Mouse (Mus musculus): Measurements from ENCODE around the gene Myt1.
A peak's percentile ranks its signal among the peaks of the same experiment; 100 is the strongest.
"Not testable (repeated sequence)": the region's sequence is repeated elsewhere in the genome, so short reads cannot be mapped to it uniquely, and the experiment has no call there.

The Myt1 gene

DNA sequence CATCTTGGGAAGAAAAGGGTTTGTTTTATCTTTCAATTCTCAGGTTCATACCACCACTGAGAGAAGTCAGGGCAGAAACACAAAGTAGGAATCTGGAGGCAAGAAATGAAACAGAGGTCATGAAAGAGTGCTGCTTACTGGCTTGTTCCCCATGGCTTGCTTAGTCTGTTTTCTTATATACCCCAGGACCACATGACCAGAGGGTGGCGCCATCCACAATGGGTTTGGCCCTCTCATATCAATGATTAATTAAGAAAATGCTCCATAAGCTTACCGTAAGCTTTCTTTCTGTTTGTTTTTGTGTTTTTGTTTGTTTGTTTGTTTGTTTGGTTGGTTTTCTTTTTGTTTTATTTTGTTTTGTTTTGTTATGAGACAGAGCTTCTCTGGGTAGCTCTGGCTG lies 14.6 kb downstream of the Myt1 start:
- DNase-seq (ENCODE audit: low spot score in 2 of 2) = no peak

DNA sequence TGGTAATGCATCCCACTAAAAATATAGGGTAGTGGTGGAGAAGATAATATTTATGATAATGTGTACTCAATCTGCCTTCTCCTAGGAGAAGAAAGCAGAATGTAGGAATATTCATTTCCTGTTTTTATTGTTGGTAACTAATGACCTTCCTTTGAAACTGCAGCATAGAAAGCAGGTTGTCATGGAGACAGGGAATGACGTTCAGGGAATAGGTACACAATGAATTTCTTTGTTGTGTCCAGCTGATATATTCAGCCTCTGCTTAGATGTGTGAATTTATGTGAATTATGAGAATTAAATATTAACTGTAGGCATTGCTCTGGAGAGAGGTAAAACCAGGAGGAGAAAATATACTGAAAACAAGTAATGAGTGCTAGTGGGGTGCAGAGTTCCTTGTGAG lies 18.3 kb downstream of the Myt1 start:
- DNase-seq (ENCODE audit: low spot score in 2 of 2) = no peak

DNA sequence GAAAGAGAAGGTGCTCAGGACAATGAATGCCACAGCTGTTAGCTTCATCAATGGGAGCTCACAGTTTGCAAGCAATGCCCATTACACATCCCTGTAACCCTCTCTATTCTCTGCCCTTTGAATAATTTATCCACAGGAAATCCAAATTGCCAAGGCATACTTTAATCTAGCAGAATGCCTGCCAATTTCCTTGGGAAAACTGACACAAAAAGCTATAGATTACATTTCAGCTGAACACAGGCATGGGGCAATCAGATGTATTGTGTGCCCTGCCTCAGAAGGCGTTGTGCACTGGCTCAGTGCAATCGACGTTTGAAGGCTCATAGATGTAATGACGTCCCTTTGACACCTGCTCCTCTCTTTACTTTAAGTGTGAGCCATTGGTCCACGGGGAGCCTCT lies 24.7 kb downstream of the Myt1 start:
- DNase-seq (ENCODE audit: low spot score in 2 of 2) = no peak

DNA sequence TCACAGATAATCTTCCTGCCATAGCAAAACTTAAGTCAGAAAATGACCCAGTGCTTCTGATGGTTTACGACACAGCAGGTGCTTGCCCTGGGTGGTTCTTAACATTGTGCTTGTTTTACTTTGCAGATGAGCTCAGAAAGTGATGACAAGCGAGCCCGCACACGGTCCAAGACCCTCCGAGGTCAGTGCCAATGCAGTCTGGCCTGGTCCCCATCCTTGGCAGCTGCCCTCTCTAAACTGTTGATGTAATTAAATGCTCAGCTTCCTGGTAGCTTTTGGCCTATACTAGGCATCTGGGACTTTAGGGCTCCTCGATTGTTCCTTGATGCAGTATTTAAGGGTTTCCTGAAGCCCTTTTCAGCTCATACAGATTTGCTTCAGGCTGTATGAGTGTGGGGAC lies 26.3 kb downstream of the Myt1 start:
- no peak for DNase-seq (ENCODE audit: low spot score in 2 of 2)

DNA sequence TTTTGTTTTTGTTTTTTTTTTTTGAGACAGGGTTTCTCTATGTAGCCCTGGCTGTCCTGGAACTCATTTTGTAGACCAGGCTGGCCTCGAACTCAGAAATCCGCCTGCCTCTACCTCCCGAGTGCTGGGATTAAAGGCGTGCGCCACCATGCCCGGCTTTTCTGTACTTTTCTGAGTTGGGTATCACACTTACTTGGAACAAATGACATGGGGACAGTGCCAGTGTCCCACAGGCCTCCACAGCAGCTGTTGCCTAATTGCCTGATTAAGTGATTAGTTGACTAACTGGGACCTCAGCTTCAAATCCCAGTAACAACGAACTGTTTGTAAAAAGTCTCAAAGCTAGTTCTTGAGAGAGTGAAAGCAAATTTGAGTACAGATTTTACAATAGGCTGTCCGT lies 30.1 kb downstream of the Myt1 start:
- DNase-seq (ENCODE audit: low spot score in 2 of 2) = not testable (repeated sequence)

DNA sequence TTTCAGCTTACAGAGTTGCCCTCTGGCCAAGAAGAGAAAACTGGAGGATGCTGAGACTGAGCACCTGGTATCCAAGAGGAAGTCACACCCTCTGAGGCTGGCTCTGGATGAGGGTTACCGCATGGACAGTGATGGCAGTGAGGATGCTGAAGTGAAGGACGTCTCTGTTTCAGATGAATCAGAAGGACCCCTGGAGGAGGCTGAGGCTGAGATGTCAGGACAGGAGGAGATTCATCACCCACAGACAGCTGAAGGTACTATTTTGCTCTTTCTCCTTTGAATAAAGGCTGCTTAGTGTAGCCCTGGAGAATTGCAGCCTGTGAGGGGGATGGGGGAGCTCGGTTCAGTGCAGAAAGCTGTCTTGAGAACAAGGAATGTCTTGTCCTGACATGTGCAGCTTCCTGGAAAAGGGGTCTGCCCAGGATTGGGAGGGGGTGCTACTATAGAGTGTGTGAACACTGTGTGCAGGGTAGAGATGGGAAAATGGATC lies 32.6 kb downstream of the Myt1 start:
- DNase-seq (ENCODE audit: low spot score in 2 of 2) = no peak

DNA sequence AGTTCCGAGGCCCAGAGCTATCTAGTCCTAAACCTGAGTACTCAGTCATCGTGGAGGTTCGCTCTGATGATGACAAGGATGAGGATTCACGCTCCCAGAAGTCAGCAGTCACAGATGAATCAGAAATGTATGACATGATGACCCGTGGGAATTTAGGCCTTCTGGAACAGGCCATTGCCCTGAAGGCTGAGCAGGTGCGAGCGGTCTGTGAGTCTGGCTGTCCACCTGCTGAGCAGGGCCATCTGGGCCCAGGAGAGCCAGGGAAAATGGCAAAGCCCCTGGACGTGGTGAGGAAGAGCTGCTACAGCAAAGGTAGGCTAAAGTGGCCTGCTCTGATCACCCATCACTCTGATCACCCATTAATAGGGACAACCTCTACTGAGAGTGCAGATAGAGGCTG lies 34.5 kb downstream of the Myt1 start:
- no peak for DNase-seq (ENCODE audit: low spot score in 2 of 2)

DNA sequence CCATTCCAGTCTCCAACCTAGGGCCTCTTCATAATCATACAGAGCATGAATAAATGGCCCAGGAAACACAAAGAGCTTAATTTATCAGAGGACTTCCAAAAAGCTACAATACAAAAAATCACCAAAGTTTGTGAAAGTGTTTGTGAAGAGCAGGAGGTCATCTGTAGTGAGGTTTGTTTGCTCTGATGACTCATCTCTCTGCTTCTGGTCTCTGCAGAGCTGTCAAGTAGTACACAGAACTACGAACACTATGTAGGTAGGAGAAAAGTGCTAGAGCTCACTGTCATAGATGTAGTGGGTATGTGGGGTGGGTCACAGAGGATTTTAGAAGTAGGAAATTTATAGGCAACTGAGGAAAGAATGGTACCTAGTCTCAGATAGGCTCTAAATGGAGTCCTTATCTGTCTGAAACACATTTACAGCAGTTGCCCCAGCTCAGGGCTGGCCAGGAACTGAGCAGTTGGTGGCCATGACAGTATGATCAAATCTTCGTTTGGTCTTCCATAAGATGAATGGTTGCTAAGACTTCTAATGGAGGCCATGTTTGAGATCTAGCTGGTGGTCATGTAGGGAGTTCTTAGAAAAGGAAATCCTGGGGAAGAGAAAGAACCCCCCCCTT lies 66.0 kb downstream of the Myt1 start:
- DNase-seq (ENCODE audit: low spot score in 2 of 2) = no peak

DNA sequence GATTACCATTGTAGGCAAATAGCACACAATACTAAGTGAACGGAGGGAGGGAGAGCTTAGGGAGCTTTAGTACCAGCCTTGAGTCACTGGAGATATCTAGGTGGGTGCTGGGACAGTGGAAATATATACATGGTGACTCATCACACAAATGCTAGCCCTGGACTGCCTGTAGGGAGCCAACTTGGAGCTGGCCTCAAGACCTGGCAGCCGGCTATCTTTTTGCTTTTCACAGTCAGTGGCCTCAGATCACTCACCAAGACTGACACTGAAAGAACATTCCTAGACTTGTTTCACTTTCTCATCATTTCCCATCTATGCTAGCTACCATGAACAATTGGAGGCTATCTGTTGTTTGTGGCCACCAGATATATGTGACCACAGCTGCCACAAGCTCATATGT lies 69.6 kb downstream of the Myt1 start:
- DNase-seq (ENCODE audit: low spot score in 2 of 2) = no peak

DNA sequence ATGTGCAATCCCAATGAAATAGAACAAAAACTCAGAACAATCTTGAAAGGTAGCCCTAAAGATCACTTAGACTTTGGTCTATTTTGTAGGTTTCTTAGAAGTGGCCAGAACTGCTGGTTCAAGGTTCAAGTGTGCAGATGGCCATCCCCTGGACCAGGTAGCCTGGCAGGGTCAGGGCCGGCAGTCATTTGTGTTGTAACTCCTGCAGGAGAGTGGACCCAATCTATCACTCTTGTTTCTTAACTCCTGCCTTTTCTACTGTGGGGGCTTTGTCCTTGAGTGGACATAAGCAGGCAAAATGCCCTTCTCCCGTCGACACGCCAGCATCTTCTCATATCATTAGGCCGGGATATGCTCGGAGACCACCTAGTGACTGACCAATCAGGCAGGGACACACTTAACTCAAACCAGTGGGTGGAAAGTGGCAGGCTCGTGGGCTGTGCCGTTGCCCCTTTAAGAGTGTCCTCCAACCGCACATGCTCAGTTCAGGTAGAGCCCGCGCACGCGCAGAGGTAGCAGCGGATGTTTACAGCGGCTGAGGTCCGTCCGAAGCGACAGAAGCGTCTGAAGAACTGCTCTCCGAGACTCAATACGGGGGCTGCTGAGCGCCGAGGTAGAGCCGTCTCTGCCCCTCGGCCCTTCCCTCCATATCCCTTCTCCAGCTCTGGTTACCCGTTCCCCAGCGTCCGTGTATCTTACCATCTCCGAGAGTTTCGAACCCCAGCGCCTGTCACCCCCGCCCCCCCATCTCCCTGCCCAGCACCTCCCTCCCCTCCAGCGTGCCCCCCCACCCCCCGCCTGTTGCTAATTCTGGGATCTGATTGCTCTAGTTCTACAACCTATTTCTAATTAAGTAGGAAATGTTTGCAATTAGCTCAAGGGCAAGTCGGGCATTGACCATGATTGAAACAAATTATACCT lies 74.5 kb downstream of the Myt1 start, which contains the start of gene Pcmtd2:
Gene Pcmtd2 (plus strand): TSS at position 483 of the 921 bp plus-strand sequence.
- peak; percentile 94 to 95 for DNase-seq (ENCODE audit: low spot score in 2 of 2)

DNA sequence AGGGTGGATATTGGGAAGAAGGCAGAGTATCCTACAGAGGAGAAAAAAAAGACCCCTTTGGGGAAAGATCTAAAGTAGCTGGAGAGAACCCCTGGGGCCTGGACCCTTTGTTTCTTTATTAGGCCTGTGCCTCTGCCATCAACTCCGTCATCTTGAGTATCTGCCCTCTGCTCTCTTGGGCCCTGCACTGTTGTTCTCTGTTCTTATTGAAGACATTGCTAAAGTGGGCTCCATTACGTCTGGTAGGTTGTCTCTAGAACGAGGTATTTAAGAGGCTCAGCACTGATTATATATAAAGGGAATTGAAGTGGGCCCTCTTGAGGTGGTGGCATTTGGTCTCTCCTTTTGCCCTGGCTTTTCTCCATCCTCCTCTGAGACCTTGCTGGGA lies 75.2 kb downstream of the Myt1 start:
- DNase-seq (ENCODE audit: low spot score in 2 of 2) = peak in 1 of 2 experiments; percentile 10

DNA sequence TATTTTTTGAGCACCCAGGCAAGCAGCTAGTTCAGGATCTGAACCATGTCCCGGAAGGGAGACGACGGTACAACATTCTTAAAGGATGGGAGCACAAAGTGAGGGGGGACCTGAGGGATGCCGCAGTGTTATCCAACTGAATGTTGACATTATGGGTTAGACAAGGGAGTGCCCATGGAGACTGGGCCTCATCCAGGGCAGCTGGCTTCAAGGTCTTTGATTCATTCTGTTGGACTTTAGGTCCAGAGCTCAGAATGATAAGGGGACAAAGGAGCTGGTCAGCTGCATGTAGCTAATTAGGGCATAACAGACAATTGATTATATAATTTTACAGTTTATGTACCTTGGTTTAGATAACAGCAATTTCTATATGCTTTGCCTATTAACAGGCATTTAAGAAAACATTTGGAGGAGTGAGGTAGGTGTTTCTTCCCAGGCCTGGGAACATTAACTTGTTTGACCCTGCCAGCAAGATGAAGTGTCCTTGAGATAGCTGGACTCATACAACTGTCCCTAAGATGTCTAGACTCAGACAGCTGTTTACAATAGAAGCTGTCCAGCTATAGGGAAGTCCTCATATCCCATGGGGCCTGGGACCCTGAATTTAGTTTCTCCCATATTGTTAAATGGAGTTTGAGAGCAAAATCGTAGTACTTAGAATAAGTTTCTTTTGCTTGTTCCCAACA lies 82.7 kb downstream of the Myt1 start:
- no peak for DNase-seq (ENCODE audit: low spot score in 2 of 2)

DNA sequence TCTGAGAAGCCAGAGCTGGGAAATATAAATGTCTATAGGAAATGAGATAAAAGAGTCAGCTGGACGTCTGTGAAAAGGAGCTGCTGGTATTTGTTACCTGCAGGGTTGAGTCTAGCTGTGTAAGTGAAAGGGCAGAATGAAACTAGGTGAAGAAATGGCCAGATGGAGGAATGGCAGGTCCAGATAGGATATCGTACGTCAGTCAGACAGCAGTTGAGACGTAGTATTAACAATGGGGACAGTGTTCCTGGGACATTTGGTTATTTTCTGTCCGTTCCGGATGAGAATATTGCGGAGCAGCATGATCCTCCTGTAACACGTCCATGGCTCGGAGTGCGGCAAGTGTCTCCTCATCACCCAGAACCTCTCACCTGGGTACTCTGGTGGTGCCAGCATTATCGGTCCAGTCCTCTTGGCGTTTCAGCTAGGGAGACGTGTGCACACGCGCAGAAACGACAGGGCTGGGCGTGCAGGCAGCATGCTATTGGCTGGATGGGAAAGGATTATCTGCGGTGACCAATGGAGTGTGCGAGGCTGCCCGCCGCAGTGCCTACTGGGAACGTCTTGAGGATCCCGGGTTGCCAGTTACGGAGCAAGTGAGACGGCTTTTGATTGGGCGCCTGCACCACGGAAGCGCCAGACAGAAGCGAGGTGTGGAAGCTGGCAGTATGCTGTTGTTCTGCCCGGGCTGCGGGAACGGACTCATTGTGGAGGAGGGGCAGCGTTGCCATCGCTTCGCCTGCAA lies 100.8 kb downstream of the Myt1 start, which contains the start of gene Polr3k:
Gene Polr3k (plus strand): TSS at position 547 of the 745 bp plus-strand sequence.
- peak; percentile 93 to 97 for DNase-seq (ENCODE audit: low spot score in 2 of 2)

DNA sequence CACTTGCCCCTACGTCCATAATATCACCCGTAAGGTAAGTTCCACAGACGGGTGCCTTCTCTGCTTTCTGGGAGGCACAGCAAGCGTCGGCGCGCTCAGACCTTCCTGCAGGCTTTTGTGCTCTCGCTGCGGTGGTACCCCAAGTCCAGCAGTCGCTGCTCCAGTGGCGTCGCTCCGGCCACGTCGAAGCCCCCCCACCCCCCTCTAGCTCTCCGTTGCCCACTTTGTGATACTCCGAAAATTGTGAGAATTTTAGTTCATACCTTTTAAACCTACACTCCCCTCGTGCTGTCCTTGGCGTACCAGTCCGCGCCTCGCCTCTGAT lies 101.4 kb downstream of the Myt1 start:
- no peak for DNase-seq (ENCODE audit: low spot score in 2 of 2)

DNA sequence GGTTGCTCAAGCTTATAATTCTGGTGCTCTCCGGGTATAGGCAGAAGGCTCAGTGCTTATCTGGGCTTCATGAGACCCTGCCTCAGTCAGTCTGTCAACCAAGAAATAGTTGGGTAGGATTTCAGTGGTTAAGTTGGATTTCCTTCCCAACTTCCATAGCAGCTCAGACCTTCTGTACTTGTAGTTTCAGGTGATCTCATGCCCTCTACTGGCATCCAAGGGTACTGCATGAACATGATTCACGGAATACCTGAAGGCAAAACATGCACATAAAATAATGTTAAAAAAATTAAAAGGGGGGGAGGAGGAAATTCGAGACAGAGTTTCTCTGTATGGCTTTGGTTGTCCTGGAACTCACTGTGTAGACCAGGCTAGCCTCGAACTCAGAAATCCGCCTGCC lies 103.8 kb downstream of the Myt1 start:
- DNase-seq (ENCODE audit: low spot score in 2 of 2) = peak in 1 of 2 experiments; percentile 60

DNA sequence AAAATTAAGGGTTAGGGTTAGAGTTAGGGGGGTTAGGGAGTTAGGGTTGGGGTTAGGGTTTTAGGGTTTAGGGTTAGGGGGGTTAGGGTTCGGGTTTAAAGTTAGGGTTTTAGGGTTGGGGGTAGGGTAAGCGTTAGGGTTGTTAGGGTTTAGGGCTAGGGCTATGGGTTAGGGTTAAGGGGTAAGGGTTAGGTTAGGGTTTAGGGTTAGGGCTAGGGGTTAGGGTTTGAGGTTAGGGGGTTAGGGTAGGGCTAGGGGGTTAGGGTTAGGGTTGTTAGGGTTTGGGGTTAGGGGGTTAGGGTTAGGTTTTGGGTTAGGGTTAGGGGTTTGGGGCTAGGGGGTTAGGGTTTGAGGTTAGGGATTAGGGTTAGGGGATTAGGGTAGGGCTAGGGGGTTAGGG lies 107.9 kb downstream of the Myt1 start:
- no peak for DNase-seq (ENCODE audit: low spot score in 2 of 2)

Measured in heart, adult 9 months (tissue).